Mouse (Mus musculus): ENCODE results near the gene Pex26. TPM values are rescaled to one million over a fixed set of nuclear protein-coding genes. Genes with fewer than 3 reads are reported as not detected.

Pex26 gene
- polyA plus RNA-seq, 1 experiment from 2014 or later: 16.4 TPM

DNA sequence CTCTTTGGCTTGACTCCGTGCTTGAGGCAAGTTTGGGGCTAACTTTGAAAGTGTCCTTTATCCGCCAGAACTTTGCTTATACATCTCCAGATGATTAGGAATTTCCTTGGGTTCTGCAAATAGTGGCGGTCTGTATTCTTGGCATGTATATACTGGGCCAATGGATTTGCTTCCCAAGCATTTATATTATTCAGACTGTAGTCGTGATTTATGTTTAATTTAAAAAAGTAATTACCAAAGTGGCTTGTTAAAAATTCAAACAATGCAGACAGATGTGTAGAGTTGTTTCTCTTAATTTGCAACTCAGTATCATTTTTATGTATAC is 62.5 kb downstream of the Pex26 start:
- DNase-seq (no peak), ATAC-seq (ENCODE audit: low FRiP score, low TSS enrichment) (no peak; the same call in 1 of the 2 replicates)
- 11% methylated on average over 4 of the region's 4 CpGs for WGBS
- peak overlapping the region; percentile 43 for H3K4me3 ChIP-seq (replicated peaks; ENCODE audit: low read depth, low read length)
- H3K4me1 ChIP-seq (ENCODE audit: control insufficient read depth, insufficient read depth, low read length): 0 out of 2 replicates have a peak, but pooled peaks cover 5% of the 10 kb centered on the region
- no peaks in the 10 kb centered on the region for H3K9me3 ChIP-seq (ENCODE audit: control insufficient read depth, low read length)
- H3K27me3 ChIP-seq (ENCODE audit: control insufficient read depth, insufficient read depth, low read length): no peaks in the 10 kb centered on the region
- no peaks in the 10 kb centered on the region for H3K36me3 ChIP-seq (ENCODE audit: control insufficient read depth, insufficient read depth, low read length)
- H3K27ac ChIP-seq (replicated peaks; ENCODE audit: low read depth, low read length): no peak overlapping the region
- H3K4me2 ChIP-seq (ENCODE audit: low read length): peak overlapping the region; percentile 79
- H3K9ac ChIP-seq (replicated peaks; ENCODE audit: low read length): peak overlapping the region; percentile 48; the same call in 1 of the 2 replicates

Other genes starting within 250 kb of the Pex26 start
- gene Mical3, start 52.7 kb upstream of the Pex26 start, polyA plus RNA-seq (2014; fragmentation: Nextera tagmentation; extraction: Ambion mirVana): 51.5 and 51.7 TPM in 2 replicates
- gene Tuba8, start 27.0 kb downstream of the Pex26 start, polyA plus RNA-seq (2014; fragmentation: Nextera tagmentation; extraction: Ambion mirVana): 0.36 and 0.53 TPM in 2 replicates
- gene Usp18, start 62.2 kb downstream of the Pex26 start, polyA plus RNA-seq (2014; fragmentation: Nextera tagmentation; extraction: Ambion mirVana): 0.65 and 6.2 TPM in 2 replicates
- 0.51 and 33.1 TPM in 2 replicates for gene Slc6a13, start 116.6 kb downstream of the Pex26 start, polyA plus RNA-seq (2014; fragmentation: Nextera tagmentation; extraction: Ambion mirVana)
- 1.6 TPM in 1 of 2 replicates, not detected in the other for gene Slc6a12, start 159.4 kb downstream of the Pex26 start, polyA plus RNA-seq (2014; fragmentation: Nextera tagmentation; extraction: Ambion mirVana)

Data from midbrain, embryonic 14.5 days (tissue).